Mouse (Mus musculus) adrenal gland, postnatal 10 days (tissue): ENCODE data around the gene Harbi1. TPM values are rescaled to one million over a fixed set of nuclear protein-coding genes. Genes with fewer than 3 reads are reported as not detected.
A peak's percentile ranks its signal among the peaks of the same experiment; 100 is the strongest.

Source experiments
- DNase-seq: peaks from one replicate; pipeline ENCODE4 v3.0.0; 2021; ENCODE audit warnings: mixed read lengths
- long read RNA-seq, 2 experiments: library from polyadenylated mRNA; stranded (forward); transcript quantifications; one replicate each; pipeline ENCODE4 v2.0.0; 2021
- total RNA-seq, 2 experiments: library from RNA; stranded (reverse); gene quantifications; 2 replicates each; pipeline ENCODE4 v1.2.3; 2021

Harbi1 gene
- total RNA-seq: 1 to 10 TPM; 7.3 to 9.8 TPM
- long read RNA-seq, experiment 1, transcript Harbi1-201 (3 exons, 2,308 nt): major isoform, 11 of 18 reads
- long read RNA-seq, experiment 1, partial matches to known transcripts: 2 of 18 reads
- long read RNA-seq, experiment 1, other reads (novel, unspliced or antisense): 5 of 18 reads
- long read RNA-seq, experiment 2, transcript Harbi1-201 (3 exons, 2,308 nt): major isoform, 8 of 15 reads
- long read RNA-seq, experiment 2, partial matches to known transcripts: 1 of 15 reads
- long read RNA-seq, experiment 2, other reads (novel, unspliced or antisense): 6 of 15 reads

DNA sequence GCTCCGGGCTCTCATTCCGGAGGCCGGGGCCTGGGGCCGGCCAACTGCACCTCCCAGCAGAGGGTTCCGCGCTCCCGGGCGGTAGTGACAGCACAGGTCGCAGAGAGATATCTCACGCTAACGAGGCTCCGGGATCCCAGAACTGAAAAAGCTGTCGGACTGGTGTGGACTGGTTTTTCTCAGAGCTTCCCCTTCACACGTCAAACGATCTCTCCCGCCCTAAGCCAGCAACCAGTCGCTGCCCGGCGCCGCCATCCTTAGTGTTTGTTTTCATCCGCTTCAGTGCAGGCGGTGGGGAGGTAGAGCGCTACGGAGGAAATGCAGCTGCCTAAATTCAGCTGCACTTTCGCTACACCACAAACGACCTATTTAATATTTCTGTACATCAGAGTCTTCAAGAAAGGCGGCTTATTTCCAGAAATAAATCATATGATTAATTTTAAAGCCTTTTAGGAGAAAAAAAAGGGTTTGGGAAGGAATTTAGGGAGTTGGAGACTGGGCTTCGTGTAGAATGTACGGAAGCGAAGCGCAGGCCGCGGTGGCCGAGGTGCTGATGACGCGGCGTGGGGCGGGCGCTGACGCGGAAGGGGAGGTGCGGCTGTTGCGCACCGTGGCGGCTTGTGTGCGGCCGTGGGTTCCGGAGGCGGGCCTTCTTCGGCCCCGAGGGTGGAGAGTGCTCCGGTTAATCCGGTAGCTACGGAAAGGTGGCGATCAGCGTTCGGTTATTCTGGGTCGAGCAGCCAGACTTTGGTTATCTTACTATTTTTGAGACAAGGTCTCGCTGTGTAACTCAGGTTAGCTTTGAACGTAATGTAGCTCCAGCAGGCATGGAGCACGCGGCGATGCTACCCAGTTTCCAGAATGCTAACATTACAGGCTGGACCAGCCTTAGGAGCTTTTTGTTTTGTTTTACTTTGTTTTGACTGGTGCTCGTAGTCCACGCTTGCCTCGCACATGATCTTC lies at the start of gene Harbi1, which contains the start of gene Atg13:
Gene Harbi1 (plus strand): TSS at position 581 of the 963 bp plus-strand sequence.
Gene Atg13 (minus strand): TSS at position 305 of the 963 bp plus-strand sequence.
- DNase-seq: peak; percentile 96

DNA sequence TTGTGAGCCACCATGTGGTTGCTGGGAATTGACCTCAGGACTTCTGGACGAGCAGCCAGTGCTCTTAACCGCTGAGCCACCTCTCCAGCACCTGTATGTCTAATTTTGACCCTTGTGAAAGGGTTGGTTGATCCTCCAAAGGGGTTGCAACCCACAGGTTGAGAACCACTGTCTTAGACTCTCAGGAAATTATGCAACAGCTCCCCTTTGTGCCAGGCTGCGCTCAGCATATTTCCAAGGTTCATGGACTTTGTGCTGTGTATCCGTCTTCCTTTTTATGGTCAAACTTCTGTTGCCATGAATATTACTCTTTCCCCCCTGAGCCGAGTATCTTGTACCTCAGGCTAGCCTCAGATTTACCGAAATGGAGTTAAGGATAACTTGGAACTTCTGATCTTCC lies 49.7 kb upstream of the Harbi1 start:
- no peak for DNase-seq

- no peak for DNase-seq
These were observed 45.9 kb upstream of the Harbi1 start for GRCm38 (mm10) chr2:91664780-91665179.

DNA sequence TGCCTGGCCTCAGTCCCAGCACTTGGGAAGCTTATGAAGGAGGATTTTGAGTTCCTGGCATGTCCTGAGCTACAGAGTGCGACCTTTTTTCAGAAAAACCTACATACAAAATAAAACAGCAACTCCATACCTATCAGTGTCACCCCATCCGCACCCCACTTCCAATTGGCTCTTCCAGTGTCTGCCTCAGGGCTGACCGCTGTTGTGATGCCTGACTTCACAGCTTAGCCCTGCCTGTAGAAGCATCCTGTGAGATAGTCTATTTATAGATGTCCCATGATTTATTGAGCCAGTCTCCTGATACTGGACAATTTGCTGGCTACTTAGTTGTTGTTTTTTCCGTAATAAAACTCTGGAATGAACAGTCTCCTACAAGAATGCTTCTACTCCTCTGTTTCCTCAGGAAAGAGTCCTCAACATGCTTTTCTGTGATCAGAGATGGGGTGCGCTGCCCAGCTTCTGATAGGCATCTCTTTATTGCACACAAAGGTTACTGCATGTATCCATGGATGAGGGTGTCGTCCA lies 44.2 kb upstream of the Harbi1 start:
- DNase-seq: no peak

DNA sequence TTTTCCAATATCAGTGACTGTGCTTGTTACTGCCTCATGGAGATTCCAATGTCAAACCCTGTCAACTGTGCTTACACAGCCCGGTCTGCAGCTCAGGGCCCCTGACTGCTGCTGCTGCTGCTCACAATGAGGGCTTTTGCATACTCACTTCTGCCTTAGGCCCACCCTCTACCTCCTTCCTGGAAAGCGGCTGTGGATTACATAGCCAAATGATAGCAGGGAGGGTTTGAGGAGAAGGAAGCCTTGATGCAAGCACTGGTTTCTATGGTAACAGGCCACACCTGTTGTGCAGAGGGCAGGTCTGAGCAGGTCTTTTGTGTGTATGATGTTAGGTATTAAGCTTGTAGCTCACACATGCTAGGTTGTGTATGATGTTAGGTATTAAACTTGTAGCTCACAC lies 42.9 kb upstream of the Harbi1 start:
- no peak for DNase-seq

DNA sequence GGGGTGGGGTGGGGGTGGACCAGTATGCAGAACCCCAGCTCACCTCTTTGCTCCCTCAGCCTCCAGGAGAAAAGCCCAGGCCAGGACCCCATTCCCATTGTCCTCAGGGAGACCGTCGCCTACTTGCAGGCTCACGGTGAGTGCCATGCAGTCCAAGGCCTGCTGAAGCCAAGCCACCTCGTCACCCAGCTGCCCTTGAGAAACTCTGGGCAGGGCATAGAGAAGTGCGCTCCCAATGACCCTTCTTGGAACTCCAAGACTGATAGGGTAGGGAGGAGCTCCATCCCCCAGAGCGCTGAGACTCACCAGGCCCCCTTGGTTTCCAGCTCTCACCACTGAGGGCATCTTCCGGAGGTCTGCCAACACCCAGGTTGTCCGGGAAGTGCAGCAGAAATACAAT lies 41.3 kb upstream of the Harbi1 start:
- DNase-seq: no peak

DNA sequence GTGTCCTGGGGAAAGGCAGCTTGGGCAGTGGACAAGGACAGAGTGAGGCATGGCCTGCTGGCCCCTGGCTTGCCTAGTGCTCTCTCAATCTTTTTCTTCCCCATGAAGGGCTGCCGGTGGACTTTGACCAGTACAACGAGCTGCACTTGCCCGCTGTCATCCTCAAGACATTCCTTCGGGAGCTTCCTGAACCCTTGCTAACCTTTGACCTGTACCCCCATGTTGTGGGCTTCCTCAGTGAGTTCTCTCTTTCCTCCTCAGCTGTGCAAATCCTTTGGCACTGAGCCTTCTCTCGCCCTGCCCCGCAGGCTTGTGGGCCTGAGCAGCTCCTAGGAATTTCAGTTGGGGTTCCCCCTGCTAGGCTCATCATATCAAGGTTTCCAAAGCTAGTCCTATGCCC lies 40.6 kb upstream of the Harbi1 start:
- no peak for DNase-seq

GRCm38 (mm10) chr2:91673587-91673986 lies 37.1 kb upstream of the Harbi1 start:
- no peak for DNase-seq

DNA sequence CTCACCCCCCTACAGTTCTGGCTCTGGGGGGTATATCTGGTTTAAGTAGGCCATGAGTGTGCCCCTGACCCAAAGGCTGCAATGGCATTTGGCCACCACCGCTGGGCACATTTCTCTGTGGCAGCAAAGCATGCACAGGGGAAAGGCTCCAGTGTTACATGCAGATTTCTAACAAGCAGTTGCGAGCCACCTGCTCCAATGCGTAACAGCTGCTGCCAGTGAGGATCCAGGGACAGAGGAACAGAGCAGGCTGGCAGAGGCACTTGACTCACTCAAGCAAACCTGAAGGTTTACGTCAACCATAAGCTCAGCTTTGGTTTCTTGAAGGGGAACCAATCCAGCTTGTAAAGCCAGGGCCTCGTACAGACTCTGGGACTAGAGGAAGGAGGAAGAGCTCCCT lies 35.8 kb upstream of the Harbi1 start:
- no peak for DNase-seq

- no peak for DNase-seq
These were observed 34.2 kb upstream of the Harbi1 start for GRCm38 (mm10) chr2:91676420-91676819.

DNA sequence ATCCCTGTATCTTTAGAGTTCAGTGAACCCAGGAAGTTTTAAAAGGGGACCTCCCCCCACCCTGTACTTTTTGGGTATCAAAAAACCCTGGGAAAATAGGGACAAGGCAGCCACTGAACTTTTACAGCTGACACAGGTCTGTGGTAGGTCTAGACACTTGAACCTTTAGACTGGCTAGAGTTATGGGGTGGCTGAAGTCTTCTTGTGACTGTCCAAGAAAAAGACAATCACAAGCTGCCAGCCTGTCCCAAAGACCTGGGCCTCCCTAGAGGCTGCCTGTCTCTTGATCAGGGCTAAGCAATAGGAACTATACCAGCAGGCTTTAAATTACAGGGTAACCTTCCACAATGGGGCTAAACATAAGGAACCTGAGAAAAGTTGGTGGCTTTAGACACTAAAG lies 33.7 kb upstream of the Harbi1 start:
- no peak for DNase-seq

DNA sequence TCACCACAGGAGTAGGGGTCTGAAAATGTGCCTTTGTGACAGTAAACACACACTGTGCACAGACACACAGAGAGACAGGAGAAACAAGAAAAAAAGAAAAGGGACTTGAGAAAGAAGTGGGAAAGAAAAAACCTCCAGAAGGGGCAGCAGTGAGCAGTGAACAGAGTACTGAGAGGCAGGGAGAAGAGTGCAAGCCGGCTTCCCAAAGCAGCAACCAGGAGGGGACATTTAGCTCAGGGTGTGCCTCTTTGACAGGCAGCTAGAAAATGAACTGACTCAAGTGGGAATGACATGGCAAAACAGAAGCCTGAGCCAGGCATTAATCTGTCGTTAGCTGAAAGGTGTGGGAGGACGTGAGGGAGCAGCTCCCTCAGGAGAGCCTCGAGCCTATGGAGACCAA lies 27.8 kb upstream of the Harbi1 start:
- peak; percentile 57 for DNase-seq

GRCm38 (mm10) chr2:91683919-91684318 lies 26.7 kb upstream of the Harbi1 start:
- no peak for DNase-seq

DNA sequence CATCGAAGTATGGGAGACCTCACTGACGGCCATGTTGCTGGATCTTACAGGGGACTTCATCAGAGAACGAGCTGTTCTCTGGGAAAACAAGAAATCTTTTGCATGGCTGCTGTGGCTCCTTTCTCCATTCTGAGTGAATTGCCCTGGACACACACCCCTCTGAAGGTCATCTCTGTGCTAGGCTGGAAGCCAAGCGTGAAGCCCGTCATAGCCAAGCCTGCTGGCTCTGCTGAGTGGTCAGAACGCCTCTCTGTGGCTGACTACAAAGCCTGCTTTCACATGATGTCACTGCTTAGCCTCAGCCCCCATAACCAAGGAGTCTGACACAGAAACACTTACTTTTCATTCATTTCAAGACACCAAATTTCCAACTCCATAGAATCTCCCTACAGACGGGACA lies 21.2 kb upstream of the Harbi1 start:
- peak; percentile 86 for DNase-seq

GRCm38 (mm10) chr2:91695436-91696224 lies 15.0 kb upstream of the Harbi1 start:
- DNase-seq: no peak

GRCm38 (mm10) chr2:91696225-91696590 lies 14.4 kb upstream of the Harbi1 start:
- no peak for DNase-seq

DNA sequence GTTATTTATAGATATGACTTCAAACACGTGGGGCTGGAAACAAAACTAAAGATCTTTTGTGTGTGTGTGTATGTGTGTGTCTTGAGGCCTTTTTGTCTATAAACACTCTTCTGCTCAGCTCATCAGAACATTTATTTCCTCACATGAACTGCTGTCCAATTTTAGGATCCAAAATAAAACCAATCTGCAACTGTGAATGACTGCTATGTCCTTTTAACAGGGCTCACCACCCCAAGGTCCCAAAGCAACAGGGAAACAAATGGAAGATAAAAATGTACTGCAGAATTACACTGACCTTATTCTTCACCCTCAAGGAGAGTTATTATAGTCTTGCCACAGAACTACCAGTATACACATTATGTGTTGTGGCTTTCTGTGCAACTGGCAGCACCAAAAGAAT lies 11.4 kb upstream of the Harbi1 start:
- no peak for DNase-seq

DNA sequence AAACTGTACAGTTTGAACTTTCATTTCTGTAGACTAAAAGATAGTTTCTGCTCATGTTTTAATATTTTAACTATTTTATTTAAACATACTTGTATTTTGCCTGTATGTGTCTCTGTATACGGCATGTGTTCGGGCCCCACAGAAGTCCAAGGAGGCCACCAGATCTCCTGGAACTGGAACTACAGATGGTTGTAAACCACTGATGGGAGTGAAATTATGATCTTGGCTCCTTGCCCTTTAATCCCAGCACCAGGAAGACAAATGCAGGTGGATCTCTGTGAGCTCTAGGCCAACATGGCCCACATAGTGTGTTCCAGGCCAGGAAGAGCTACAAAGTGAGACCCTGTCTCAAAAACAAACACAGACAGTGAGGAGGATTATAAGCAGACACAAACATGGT lies 9.3 kb upstream of the Harbi1 start:
- DNase-seq: no peak

DNA sequence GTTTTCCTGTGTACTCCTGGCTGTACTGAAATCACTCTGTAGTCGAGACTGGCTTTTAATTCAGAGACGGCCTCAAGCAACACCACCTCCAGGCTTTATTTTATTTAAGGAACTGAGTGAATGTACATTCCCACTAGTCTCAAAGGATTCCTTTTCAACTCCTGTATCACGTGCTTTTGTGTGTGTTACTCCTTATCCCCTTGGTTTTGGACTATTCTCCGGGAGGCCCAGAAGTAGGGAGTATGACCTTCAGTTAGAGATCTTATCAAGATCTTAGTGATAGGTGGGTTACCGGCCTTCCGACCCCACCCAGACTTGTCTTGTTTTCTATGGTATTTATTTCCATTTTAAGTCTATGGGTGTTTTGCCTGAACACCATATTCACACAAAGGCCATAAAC lies 4.9 kb upstream of the Harbi1 start:
- DNase-seq: no peak

- no peak for DNase-seq
These were observed 4.2 kb upstream of the Harbi1 start for GRCm38 (mm10) chr2:91706456-91706855.

- no peak for DNase-seq
These were observed 2.3 kb upstream of the Harbi1 start for GRCm38 (mm10) chr2:91708361-91708760.

GRCm38 (mm10) chr2:91711256-91711925 lies 739 bp downstream of the Harbi1 start:
- no peak for DNase-seq
